Mouse (Mus musculus) cerebellum, adult 9-10 months (tissue): ENCODE measurements around the gene Ephb1.

Source experiments
- DNase-seq: peaks from one replicate; pipeline ENCODE4 v3.0.0; 2022

Ephb1 gene

DNA sequence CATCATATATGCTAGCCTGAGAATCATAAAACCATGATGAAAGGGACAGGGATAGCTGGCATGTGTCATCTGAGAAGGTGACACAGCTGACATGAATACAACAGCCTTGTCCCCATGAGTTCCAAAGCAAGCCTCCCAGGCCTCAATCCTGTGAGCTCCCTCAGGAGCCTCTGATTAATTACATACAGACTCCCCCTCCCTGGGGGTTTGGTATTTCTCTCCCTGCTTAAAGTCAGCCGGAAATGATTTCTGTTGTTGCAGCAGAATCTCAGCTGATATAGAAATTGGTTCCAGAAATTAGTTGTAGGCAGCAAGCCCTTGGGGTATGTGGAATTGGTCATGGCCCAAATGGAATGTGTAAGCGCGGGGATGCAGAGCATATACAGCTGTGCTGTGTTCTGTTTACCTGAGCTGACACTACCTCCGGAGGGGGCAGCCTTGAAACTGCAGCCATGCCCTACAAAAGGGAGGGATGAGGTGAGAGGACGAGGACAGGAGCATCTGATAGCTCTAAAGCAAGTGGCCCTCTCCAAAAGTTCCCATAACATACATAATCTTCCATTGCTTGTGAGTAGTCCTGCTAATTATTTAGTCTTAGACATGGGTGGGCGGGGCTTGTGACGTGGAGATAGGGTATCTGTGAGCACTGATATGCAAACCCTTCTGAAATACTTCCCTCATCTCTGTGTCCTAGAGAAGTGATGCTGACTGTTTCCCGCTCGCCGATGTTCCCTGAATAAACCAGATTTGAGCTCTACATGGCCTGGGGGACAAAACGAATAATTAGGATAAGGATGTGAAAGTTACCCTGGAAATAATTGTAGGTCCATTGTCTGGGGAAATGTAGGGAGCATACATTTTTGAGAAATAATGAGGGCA is 477.1 kb downstream of the Ephb1 start:
- no peak for DNase-seq

DNA sequence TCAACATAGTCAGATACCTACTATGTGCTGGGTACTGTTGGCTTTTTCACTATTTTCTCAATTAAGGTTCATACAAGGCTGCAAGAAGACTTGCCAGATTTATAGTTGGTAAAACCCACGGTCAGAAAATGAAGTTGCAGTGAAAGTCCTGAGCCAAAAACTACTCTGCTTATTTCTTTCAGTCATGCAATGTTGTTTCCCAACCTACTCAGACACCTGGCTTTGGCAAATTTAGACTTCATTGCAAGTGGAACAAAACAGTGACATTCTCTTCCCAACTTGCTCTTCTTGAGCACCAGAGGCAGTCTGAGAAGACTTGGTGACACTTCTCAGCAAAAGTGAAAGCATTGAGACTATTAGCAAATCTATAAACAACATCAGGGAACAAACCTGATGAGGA is 479.2 kb downstream of the Ephb1 start:
- no peak for DNase-seq
